Comparison of ENCODE assay signal across 41 mouse cellular contexts in the genomic region with DNA sequence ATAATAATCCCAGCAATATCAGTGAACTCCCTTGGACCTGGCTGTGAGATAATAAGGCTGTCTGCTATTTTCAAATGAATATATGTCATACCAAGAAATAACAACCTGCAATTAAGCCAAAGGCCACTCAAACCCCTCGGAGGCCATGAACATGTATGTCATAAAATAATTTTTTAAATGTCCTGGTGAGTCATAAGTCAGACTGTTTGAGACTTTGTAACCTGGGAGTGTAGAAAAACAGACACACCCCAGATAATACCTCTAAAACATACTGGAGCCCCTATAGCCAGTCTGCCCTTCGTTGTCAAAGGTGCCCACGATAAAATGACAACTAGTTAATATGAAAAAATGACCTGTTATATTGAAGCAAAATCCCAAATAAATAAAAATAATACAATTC. TPM values are rescaled to one million over a fixed set of nuclear protein-coding genes. Genes with fewer than 3 reads are reported as not detected.
"Had no signal": no experiment of that assay in that cellular context is flagged by ENCODE, and none has a peak within 500 bp of the region (broad histone marks: within the 10 kb centered on the region; RNA-seq: fewer than 3 reads in every experiment).

No protein-coding gene starts in this region.

- ATAC-seq: liver, embryonic 12.5 days; liver, postnatal 0 days; lung, postnatal 0 days; midbrain, embryonic 13.5 days; midbrain, embryonic 15.5 days; midbrain, embryonic 16.5 days had no signal

- H3K9ac ChIP-seq: limb, embryonic 12.5 days; limb, embryonic 13.5 days; limb, embryonic 15.5 days; liver, embryonic 12.5 days; liver, embryonic 13.5 days; liver, embryonic 14.5 days; liver, embryonic 15.5 days; liver, postnatal 0 days; lung, embryonic 14.5 days; lung, embryonic 15.5 days; midbrain, embryonic 12.5 days; midbrain, embryonic 13.5 days; midbrain, embryonic 15.5 days had no signal

- H3K27ac ChIP-seq: limb, embryonic 10.5 days; limb, embryonic 12.5 days; limb, embryonic 13.5 days; limb, embryonic 15.5 days; liver, embryonic 12.5 days; liver, embryonic 13.5 days; liver, embryonic 14.5 days; liver, embryonic 15.5 days; lung, embryonic 15.5 days; macrophage; midbrain, embryonic 10.5 days; midbrain, embryonic 12.5 days; midbrain, embryonic 13.5 days; midbrain, embryonic 15.5 days had no signal

- H3K4me1 ChIP-seq: limb, embryonic 10.5 days; limb, embryonic 12.5 days; limb, embryonic 13.5 days; limb, embryonic 15.5 days; liver, embryonic 12.5 days; liver, embryonic 13.5 days; liver, embryonic 15.5 days; lung, embryonic 15.5 days; megakaryocyte, embryonic 14.5 days; midbrain, embryonic 12.5 days; midbrain, embryonic 13.5 days; midbrain, embryonic 15.5 days had no signal

- H3K4me2 ChIP-seq: limb, embryonic 12.5 days; limb, embryonic 13.5 days; limb, embryonic 15.5 days; liver, embryonic 11.5 days; liver, embryonic 12.5 days; liver, embryonic 13.5 days; liver, embryonic 15.5 days; lung, embryonic 14.5 days; lung, embryonic 15.5 days; midbrain, embryonic 11.5 days; midbrain, embryonic 12.5 days; midbrain, embryonic 13.5 days; midbrain, embryonic 15.5 days had no signal

- H3K36me3 ChIP-seq: limb, embryonic 10.5 days; limb, embryonic 12.5 days; limb, embryonic 13.5 days; limb, embryonic 15.5 days; liver, embryonic 12.5 days; liver, embryonic 13.5 days; liver, embryonic 15.5 days; lung, embryonic 15.5 days; midbrain, embryonic 12.5 days; midbrain, embryonic 13.5 days; midbrain, embryonic 15.5 days had no signal

- H3K27me3 ChIP-seq: limb, embryonic 12.5 days; limb, embryonic 15.5 days; liver, embryonic 15.5 days; lung, embryonic 15.5 days; midbrain, embryonic 15.5 days had no signal

- DNase-seq: left cerebral cortex, postnatal 4 days; liver; liver, embryonic 13.5 days; liver, postnatal 0 days; lung, adult 18-20 months; lung, adult 2 months; lung, embryonic 14.5 days; lung, postnatal 10 days; lung, postnatal 14 days; lung, postnatal 36 days; lung, postnatal 4 days; midbrain, embryonic 14.5 days had no signal

- H3K4me3 ChIP-seq: limb, embryonic 10.5 days; limb, embryonic 12.5 days; limb, embryonic 13.5 days; limb, embryonic 15.5 days; liver, embryonic 12.5 days; liver, embryonic 13.5 days; liver, embryonic 15.5 days; lung, embryonic 15.5 days; megakaryocyte, embryonic 14.5 days; midbrain, embryonic 10.5 days; midbrain, embryonic 12.5 days; midbrain, embryonic 13.5 days; midbrain, embryonic 15.5 days; myocyte had no signal

- H3K9me3 ChIP-seq: limb, embryonic 10.5 days; limb, embryonic 12.5 days; limb, embryonic 13.5 days; limb, embryonic 15.5 days; liver, embryonic 12.5 days; liver, embryonic 13.5 days; liver, embryonic 15.5 days; lung, embryonic 15.5 days; megakaryocyte, embryonic 14.5 days; midbrain, embryonic 10.5 days; midbrain, embryonic 12.5 days; midbrain, embryonic 13.5 days; midbrain, embryonic 15.5 days had no signal

RNA-seq across cellular contexts. Expression of a gene that starts 38.6 kb away (rescaled TPM):
- total RNA-seq: left cerebral cortex, adult 8-10 months; left cerebral cortex, postnatal 14 days; left cerebral cortex, postnatal 36 days; megakaryocyte progenitor cell, adult 5-6 weeks; megakaryocyte, adult 5-6 weeks; midbrain, postnatal 0 days; monocyte, adult 5-6 weeks had no signal
- polyA plus RNA-seq: limb, embryonic 10.5 days; limb, embryonic 11.5 days; limb, embryonic 12.5 days; limb, embryonic 13.5 days; limb, embryonic 15.5 days; liver, adult 2 months; lung, adult 2 months; lung, embryonic 14.5 days; lung, embryonic 15.5 days; lung, postnatal 0 days; macrophage; midbrain, embryonic 10.5 days; midbrain, embryonic 11.5 days; midbrain, embryonic 12.5 days; midbrain, embryonic 14.5 days; midbrain, embryonic 15.5 days; midbrain, postnatal 0 days; myocyte; neural tube, embryonic 11.5 days had no signal
